Mouse (Mus musculus) liver, embryonic 16.5 days (tissue): Measurements from ENCODE around the gene Prnd. TPM values are rescaled to one million over a fixed set of nuclear protein-coding genes. Genes with fewer than 3 reads are reported as not detected.

Experiments used
- ATAC-seq: fragments of 200-750 bp; cut with Nextera tagmentation; 2 replicates; pipeline ENCODE4 v1.8.0; 2017; ENCODE audit warnings: low read depth, mild to moderate bottlenecking, moderate number of reproducible peaks, moderate library complexity
- H3K27ac ChIP-seq: fragments of 300-500 bp; sonication (generic); 2 replicates; pipeline ENCODE4 v1.5.1; 2014; ENCODE audit warnings: mild to moderate bottlenecking, low read length
- H3K27me3 ChIP-seq: fragments of 300-500 bp; sonication (generic); 2 replicates; pipeline ENCODE4 v1.6.1; 2014; ENCODE audit warnings: low read depth, low read length, mixed read lengths; ENCODE audit not compliant: control insufficient read depth, insufficient read depth
- H3K36me3 ChIP-seq: fragments of 300-500 bp; sonication (generic); 2 replicates; pipeline ENCODE4 v1.6.1; 2014; ENCODE audit warnings: mild to moderate bottlenecking; ENCODE audit not compliant: control insufficient read depth, insufficient read depth
- H3K4me1 ChIP-seq: fragments of 300-500 bp; sonication (generic); 2 replicates; pipeline ENCODE4 v1.6.1; 2014; ENCODE audit warnings: low read depth, low read length, mixed read lengths; ENCODE audit not compliant: control insufficient read depth
- H3K4me2 ChIP-seq: fragments of 300-500 bp; sonication (generic); 2 replicates; pipeline ENCODE4 v1.6.1; 2014; ENCODE audit warnings: low read depth, low read length, mixed read lengths
- H3K4me3 ChIP-seq: fragments of 300-500 bp; sonication (generic); 2 replicates; pipeline ENCODE4 v1.5.1; 2014; ENCODE audit warnings: low read depth, mild to moderate bottlenecking, low read length
- H3K9ac ChIP-seq: fragments of 300-500 bp; sonication (generic); 2 replicates; pipeline ENCODE4 v1.6.1; 2014; ENCODE audit warnings: low read depth, low read length
- H3K9me3 ChIP-seq: fragments of 300-500 bp; sonication (generic); replicated peaks from 2 replicates; pipeline ENCODE4 v1.6.1; 2016; ENCODE audit warnings: low read length; ENCODE audit not compliant: control insufficient read depth
- WGBS: fragments of 180-500 bp; shearing (Covaris S2); extraction: QIAGEN DNeasy Blood & Tissue Kit; methylation state at CpG from one replicate; pipeline ENCODE4 v1.1.7; 2014; ENCODE audit not compliant: insufficient replicate concordance; 5-methylcytosine and 5-hydroxymethylcytosine counted together
- polyA plus RNA-seq: library from polyadenylated mRNA; unstranded; fragments of >200 nt; fragmentation: Nextera tagmentation; extraction: Ambion mirVana; gene quantifications from 2 replicates; pipeline ENCODE4 v1.2.1, GENCODE M21; 2015

Gene Prnd
- polyA plus RNA-seq, 1 experiment from 2014 or later: 0.54 TPM

GRCm38 (mm10) chr2:131908906-131909305 is 41.8 kb upstream of the Prnd start:
- H3K4me2 ChIP-seq: peak overlapping the region; percentile 70
- no peak for ATAC-seq
- H3K36me3 ChIP-seq: no peaks in the 10 kb centered on the region
- peaks cover 36% of the 10 kb centered on the region for H3K4me1 ChIP-seq
- 82% methylated on average over 1 of the region's 1 CpGs for WGBS
- H3K9ac ChIP-seq: peak overlapping the region; percentile 63
- H3K9me3 ChIP-seq: no peaks in the 10 kb centered on the region
- no peak overlapping the region; the same call in 1 of the 2 replicates for H3K4me3 ChIP-seq
- no peaks in the 10 kb centered on the region for H3K27me3 ChIP-seq
- H3K27ac ChIP-seq: peak overlapping the region; percentile 13; the same call in 1 of the 2 replicates

- Histone ChIP-seq H3K27ac (peak within 1 kb of the TSS; percentile 80), H3K27me3 (no peaks in the 10 kb centered on the region), H3K4me3 (peak within 1 kb of the TSS; percentile 69), H3K9me3 (no peaks in the 10 kb centered on the region), H3K4me1 (peaks cover 26% of the 10 kb centered on the region), H3K4me2 (peak within 1 kb of the TSS; percentile 70), H3K9ac (peak within 1 kb of the TSS; percentile 81), H3K36me3 (no peaks in the 10 kb centered on the region)
- ATAC-seq: peak; percentile 86
- WGBS: 4% methylated on average over 52 of the region's 52 CpGs
Measured at GRCm38 (mm10) chr2:131909683-131910572, 40.7 kb upstream of the Prnd start, which contains the start of the genes Prnp and Prn. Prnp (plus strand) TSS chr2:131909928. Prn (plus strand) TSS chr2:131909957.

- no peak overlapping the region for H3K27ac ChIP-seq
- ATAC-seq: no peak
- peak overlapping the region; percentile 81 for H3K9ac ChIP-seq
- 63% methylated on average over 2 of the region's 2 CpGs for WGBS
- peak overlapping the region; percentile 70 for H3K4me2 ChIP-seq
- H3K36me3 ChIP-seq: no peaks in the 10 kb centered on the region
- H3K4me1 ChIP-seq: peaks cover 16% of the 10 kb centered on the region
- peak overlapping the region; percentile 69 for H3K4me3 ChIP-seq
- no peaks in the 10 kb centered on the region for H3K9me3 ChIP-seq
- no peaks in the 10 kb centered on the region for H3K27me3 ChIP-seq
Measured at GRCm38 (mm10) chr2:131910847-131911246, 39.8 kb upstream of the Prnd start.

GRCm38 (mm10) chr2:131911341-131911740 is 39.3 kb upstream of the Prnd start:
- Histone ChIP-seq H3K9me3 (no peaks in the 10 kb centered on the region), H3K27ac (no peak overlapping the region), H3K27me3 (no peaks in the 10 kb centered on the region), H3K4me1 (peaks cover 14% of the 10 kb centered on the region), H3K36me3 (no peaks in the 10 kb centered on the region), H3K4me3 (peak overlapping the region; percentile 69), H3K4me2 (peak overlapping the region; percentile 70), H3K9ac (peak overlapping the region; percentile 81; the same call in 1 of the 2 replicates)
- no peak for ATAC-seq
- WGBS: 59% methylated on average over 4 of the region's 4 CpGs

GRCm38 (mm10) chr2:131912526-131913258 is 38.0 kb upstream of the Prnd start:
- no peak overlapping the region for H3K9ac ChIP-seq
- peaks cover 14% of the 10 kb centered on the region for H3K4me1 ChIP-seq
- H3K27ac ChIP-seq: no peak overlapping the region
- no peak for ATAC-seq
- no peaks in the 10 kb centered on the region for H3K27me3 ChIP-seq
- 79% methylated on average over 8 of the region's 8 CpGs for WGBS
- H3K4me3 ChIP-seq: no peak overlapping the region
- no peak overlapping the region for H3K4me2 ChIP-seq
- H3K9me3 ChIP-seq: no peaks in the 10 kb centered on the region
- no peaks in the 10 kb centered on the region for H3K36me3 ChIP-seq

- Histone ChIP-seq H3K27me3 (no peaks in the 10 kb centered on the region), H3K27ac (no peak overlapping the region), H3K4me3 (no peak overlapping the region), H3K9ac (no peak overlapping the region), H3K9me3 (no peaks in the 10 kb centered on the region), H3K4me2 (no peak overlapping the region), H3K4me1 (no peaks in the 10 kb centered on the region; the same call in 1 of the 2 replicates), H3K36me3 (no peaks in the 10 kb centered on the region)
- WGBS: 41% methylated on average over 7 of the region's 7 CpGs
- ATAC-seq: 0 out of 2 replicates have a peak, but pooled peaks have one; percentile 10
Measured at GRCm38 (mm10) chr2:131932275-131932902, 18.3 kb upstream of the Prnd start.

GRCm38 (mm10) chr2:131933013-131933412 is 17.6 kb upstream of the Prnd start:
- Histone ChIP-seq H3K4me1 (no peaks in the 10 kb centered on the region; the same call in 1 of the 2 replicates), H3K4me3 (no peak overlapping the region), H3K27me3 (no peaks in the 10 kb centered on the region), H3K4me2 (no peak overlapping the region), H3K9me3 (no peaks in the 10 kb centered on the region), H3K27ac (no peak overlapping the region), H3K9ac (no peak overlapping the region), H3K36me3 (no peaks in the 10 kb centered on the region)
- ATAC-seq: no peak
- WGBS: 37% methylated on average over 6 of the region's 6 CpGs

- WGBS: 47% methylated on average over 3 of the region's 3 CpGs
- Histone ChIP-seq H3K9me3 (no peaks in the 10 kb centered on the region), H3K9ac (no peak overlapping the region), H3K36me3 (no peaks in the 10 kb centered on the region), H3K4me2 (no peak overlapping the region), H3K27me3 (no peaks in the 10 kb centered on the region), H3K4me1 (no peaks in the 10 kb centered on the region; the same call in 1 of the 2 replicates), H3K4me3 (no peak overlapping the region), H3K27ac (no peak overlapping the region)
- no peak for ATAC-seq
Measured at GRCm38 (mm10) chr2:131933598-131933997, 17.1 kb upstream of the Prnd start.
